Mouse (Mus musculus): ENCODE measurements around the gene Siae.
A peak's percentile ranks its signal among the peaks of the same experiment; 100 is the strongest.

Gene Siae

GRCm38 (mm10) chr9:37554838-37555748 lies at the start of gene Siae:
TSS of gene Siae (plus strand) at chr9:37555698.
- no peak for DNase-seq (ENCODE audit: low spot score in 2 of 2)

- DNase-seq (ENCODE audit: low spot score in 2 of 2) = no peak
Measured at GRCm38 (mm10) chr9:37506023-37506422, 49.5 kb upstream of the Siae start.

- no peak for DNase-seq (ENCODE audit: low spot score in 2 of 2)
Measured at GRCm38 (mm10) chr9:37512097-37512496, 43.4 kb upstream of the Siae start.

GRCm38 (mm10) chr9:37514456-37514855 lies 41.0 kb upstream of the Siae start:
- no peak for DNase-seq (ENCODE audit: low spot score in 2 of 2)

GRCm38 (mm10) chr9:37517467-37517866 lies 38.0 kb upstream of the Siae start:
- DNase-seq (ENCODE audit: low spot score in 2 of 2) = no peak

GRCm38 (mm10) chr9:37518991-37519390 lies 36.5 kb upstream of the Siae start:
- no peak for DNase-seq (ENCODE audit: low spot score in 2 of 2)

- no peak for DNase-seq (ENCODE audit: low spot score in 2 of 2)
Measured at GRCm38 (mm10) chr9:37519995-37520394, 35.5 kb upstream of the Siae start.

GRCm38 (mm10) chr9:37525461-37525860 lies 30.0 kb upstream of the Siae start:
- no peak for DNase-seq (ENCODE audit: low spot score in 2 of 2)

GRCm38 (mm10) chr9:37526443-37527395 lies 28.8 kb upstream of the Siae start:
- DNase-seq (ENCODE audit: low spot score in 2 of 2) = peak; percentile 39 to 64

- peak; percentile 83 to 89 for DNase-seq (ENCODE audit: low spot score in 2 of 2)
Measured at GRCm38 (mm10) chr9:37527396-37528224, 27.9 kb upstream of the Siae start, which contains the start of gene Esam. TSS of gene Esam (plus strand) at chr9:37528078.

GRCm38 (mm10) chr9:37528225-37528970 lies 27.1 kb upstream of the Siae start:
- peak; percentile 73 to 83 for DNase-seq (ENCODE audit: low spot score in 2 of 2)

- peak; percentile 86 to 96 for DNase-seq (ENCODE audit: low spot score in 2 of 2)
Measured at GRCm38 (mm10) chr9:37530031-37530887, 25.2 kb upstream of the Siae start.

GRCm38 (mm10) chr9:37530888-37531705 lies 24.4 kb upstream of the Siae start:
- DNase-seq (ENCODE audit: low spot score in 2 of 2) = peak; percentile 49 to 52

- DNase-seq (ENCODE audit: low spot score in 2 of 2) = no peak
Measured at GRCm38 (mm10) chr9:37536851-37537250, 18.6 kb upstream of the Siae start.

- peak in 1 of 2 experiments; percentile 21 for DNase-seq (ENCODE audit: low spot score in 2 of 2)
Measured at GRCm38 (mm10) chr9:37537658-37538250, 17.7 kb upstream of the Siae start.

GRCm38 (mm10) chr9:37539170-37540025 lies 16.1 kb upstream of the Siae start, which contains the start of gene Vsig2:
TSS of gene Vsig2 (plus strand) at chr9:37539255.
- no peak for DNase-seq (ENCODE audit: low spot score in 2 of 2)

- DNase-seq (ENCODE audit: low spot score in 2 of 2) = no peak
Measured at GRCm38 (mm10) chr9:37540226-37540625, 15.3 kb upstream of the Siae start.

Data from heart, adult 9 months (tissue).